Mouse (Mus musculus) hindbrain, embryonic 13.5 days (tissue): ENCODE data around the gene Arhgef17. TPM values are rescaled to one million over a fixed set of nuclear protein-coding genes. Genes with fewer than 3 reads are reported as not detected.

Source experiments
- ATAC-seq: fragments of 200-750 bp; cut with Nextera tagmentation; 2 replicates; pipeline ENCODE4 v1.8.0; 2017; ENCODE audit warnings: moderate TSS enrichment; ENCODE audit not compliant: low FRiP score
- H3K27ac ChIP-seq: fragments of 300-500 bp; sonication (generic); 2 replicates; pipeline ENCODE4 v1.5.1; 2015; ENCODE audit warnings: inconsistent platforms, mild to moderate bottlenecking, moderate library complexity
- H3K27me3 ChIP-seq: fragments of 300-500 bp; sonication (generic); 2 replicates; pipeline ENCODE4 v1.6.1; 2015; ENCODE audit warnings: mild to moderate bottlenecking, inconsistent platforms
- H3K36me3 ChIP-seq: fragments of 300-500 bp; sonication (generic); 2 replicates; pipeline ENCODE4 v1.6.1; 2015; ENCODE audit warnings: mild to moderate bottlenecking, inconsistent platforms
- H3K4me1 ChIP-seq: fragments of 300-500 bp; sonication (generic); replicated peaks from 2 replicates; pipeline ENCODE4 v1.6.1; 2015; ENCODE audit warnings: inconsistent platforms
- H3K4me2 ChIP-seq: fragments of 300-500 bp; sonication (generic); 2 replicates; pipeline ENCODE4 v1.6.1; 2015; ENCODE audit warnings: inconsistent platforms, mild to moderate bottlenecking, moderate library complexity
- H3K4me3 ChIP-seq: fragments of 300-500 bp; sonication (generic); 2 replicates; pipeline ENCODE4 v1.5.1; 2015; ENCODE audit warnings: mild to moderate bottlenecking, inconsistent platforms
- H3K9ac ChIP-seq: fragments of 300-500 bp; sonication (generic); 2 replicates; pipeline ENCODE4 v1.6.1; 2015; ENCODE audit warnings: mild to moderate bottlenecking, inconsistent platforms
- H3K9me3 ChIP-seq: fragments of 300-500 bp; sonication (generic); 2 replicates; pipeline ENCODE4 v1.6.1; 2016; ENCODE audit warnings: inconsistent platforms
- WGBS: fragments of 180-500 bp; shearing (Covaris S2); methylation state at CpG from one replicate; pipeline ENCODE4 v1.1.7; 2015; 5-methylcytosine and 5-hydroxymethylcytosine counted together
- polyA plus RNA-seq: library from polyadenylated mRNA; unstranded; fragments of >200 nt; fragmentation: Nextera tagmentation; extraction: Ambion mirVana; gene quantifications from 2 replicates; pipeline ENCODE4 v1.2.1, GENCODE M21; 2015

Arhgef17 gene
- polyA plus RNA-seq, 1 experiment from 2014 or later: 7.2 TPM

GRCm38 (mm10) chr7:100907231-100907630 is 24.7 kb downstream of the Arhgef17 start:
- Histone ChIP-seq H3K36me3 (no peaks in the 10 kb centered on the region), H3K9me3 (no peaks in the 10 kb centered on the region), H3K9ac (no peak overlapping the region), H3K27ac (no peak overlapping the region), H3K4me2 (no peak overlapping the region), H3K27me3 (no peaks in the 10 kb centered on the region), H3K4me3 (no peak overlapping the region), H3K4me1 (peaks cover 28% of the 10 kb centered on the region)
- no peak for ATAC-seq
- whole genome bisulfite sequencing: 0% methylated on average over 1 of the region's 1 CpGs

DNA sequence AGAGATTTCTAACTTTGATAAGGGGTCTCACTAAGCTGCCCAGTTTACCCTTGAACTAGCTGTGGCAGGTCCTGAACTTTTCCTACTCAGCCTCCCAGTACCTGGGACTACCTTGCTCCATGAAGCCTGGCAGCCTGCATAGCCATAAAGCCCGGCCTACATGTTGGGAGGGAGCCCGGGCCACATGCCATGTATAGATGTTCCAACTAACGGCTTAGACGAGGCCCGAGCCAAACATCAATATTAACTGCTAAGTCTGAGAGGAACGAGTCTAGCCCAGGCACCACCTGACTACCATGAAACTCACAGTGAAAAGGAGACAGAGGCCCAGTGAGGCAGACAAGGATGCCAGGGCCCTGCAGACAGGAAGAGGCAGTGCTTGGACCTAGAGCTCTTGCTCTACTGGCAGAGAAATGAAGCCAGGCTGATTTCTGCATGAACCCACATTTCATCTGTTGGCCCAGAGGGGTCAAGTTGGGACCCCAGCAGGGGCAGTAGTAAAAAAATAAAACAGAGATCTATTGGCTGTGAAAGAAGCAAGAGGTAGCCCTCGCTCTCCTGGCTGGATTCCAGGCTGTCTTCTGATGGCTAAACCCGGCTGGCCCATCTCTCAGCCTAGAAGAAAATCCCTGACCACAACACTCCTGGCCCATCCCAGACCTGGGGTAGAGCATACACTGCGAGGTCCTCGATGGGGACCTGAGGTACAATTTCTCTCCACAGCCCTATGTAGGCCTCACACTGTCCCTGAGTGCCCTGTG is 25.7 kb downstream of the Arhgef17 start:
- ATAC-seq: no peak
- Histone ChIP-seq H3K36me3 (no peaks in the 10 kb centered on the region), H3K4me3 (no peak overlapping the region), H3K27ac (no peak overlapping the region), H3K4me1 (peaks cover 18% of the 10 kb centered on the region), H3K9me3 (no peaks in the 10 kb centered on the region), H3K27me3 (no peaks in the 10 kb centered on the region), H3K4me2 (no peak overlapping the region), H3K9ac (no peak overlapping the region)
- 91% methylated on average over 10 of the region's 10 CpGs for WGBS

DNA sequence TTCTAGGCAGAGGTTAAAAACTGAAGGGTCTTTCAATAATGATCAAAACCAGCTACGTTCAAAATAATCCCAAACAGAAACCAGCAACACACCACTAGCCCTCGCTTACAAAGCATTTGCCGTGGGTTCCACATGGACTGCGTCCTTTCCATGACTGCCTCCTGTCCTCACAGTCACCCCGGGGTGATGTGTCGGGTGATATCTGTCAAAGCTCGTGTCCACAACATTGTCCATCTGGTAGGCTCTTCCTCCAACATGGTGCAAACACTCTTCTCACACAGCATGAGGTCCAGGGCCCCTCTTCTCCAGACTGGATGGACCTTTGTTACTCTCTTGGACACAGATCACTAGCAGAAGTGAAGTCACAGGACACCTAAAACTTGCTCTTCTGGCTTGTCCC is 26.9 kb downstream of the Arhgef17 start:
- Histone ChIP-seq H3K27me3 (no peaks in the 10 kb centered on the region), H3K36me3 (no peaks in the 10 kb centered on the region), H3K4me2 (no peak overlapping the region), H3K9me3 (no peaks in the 10 kb centered on the region), H3K9ac (no peak overlapping the region), H3K4me3 (no peak overlapping the region), H3K27ac (no peak overlapping the region), H3K4me1 (peaks cover 9% of the 10 kb centered on the region)
- 95% methylated on average over 7 of the region's 7 CpGs for WGBS
- ATAC-seq: no peak

- WGBS: 90% methylated on average over 5 of the region's 5 CpGs
- no peak overlapping the region for H3K9ac ChIP-seq
- no peak for ATAC-seq
Observed at GRCm38 (mm10) chr7:100904612-100905011, 27.3 kb downstream of the Arhgef17 start.

GRCm38 (mm10) chr7:100902451-100903137 is 29.3 kb downstream of the Arhgef17 start:
- Histone ChIP-seq H3K9ac (no peak overlapping the region), H3K27ac (no peak overlapping the region), H3K4me1 (no peaks in the 10 kb centered on the region), H3K27me3 (no peaks in the 10 kb centered on the region), H3K4me2 (no peak overlapping the region), H3K36me3 (no peaks in the 10 kb centered on the region), H3K9me3 (no peaks in the 10 kb centered on the region), H3K4me3 (no peak overlapping the region)
- no peak for ATAC-seq
- WGBS: 83% methylated on average over 9 of the region's 9 CpGs

More at GRCm38 (mm10) chr7:100904612-100905011, 27.3 kb downstream of the Arhgef17 start:
- H3K27ac ChIP-seq: no peak overlapping the region
- H3K4me3 ChIP-seq: no peak overlapping the region
- no peaks in the 10 kb centered on the region for H3K9me3 ChIP-seq
- H3K27me3 ChIP-seq: no peaks in the 10 kb centered on the region
- no peaks in the 10 kb centered on the region for H3K36me3 ChIP-seq
- H3K4me2 ChIP-seq: no peak overlapping the region
- peaks cover 9% of the 10 kb centered on the region for H3K4me1 ChIP-seq

DNA sequence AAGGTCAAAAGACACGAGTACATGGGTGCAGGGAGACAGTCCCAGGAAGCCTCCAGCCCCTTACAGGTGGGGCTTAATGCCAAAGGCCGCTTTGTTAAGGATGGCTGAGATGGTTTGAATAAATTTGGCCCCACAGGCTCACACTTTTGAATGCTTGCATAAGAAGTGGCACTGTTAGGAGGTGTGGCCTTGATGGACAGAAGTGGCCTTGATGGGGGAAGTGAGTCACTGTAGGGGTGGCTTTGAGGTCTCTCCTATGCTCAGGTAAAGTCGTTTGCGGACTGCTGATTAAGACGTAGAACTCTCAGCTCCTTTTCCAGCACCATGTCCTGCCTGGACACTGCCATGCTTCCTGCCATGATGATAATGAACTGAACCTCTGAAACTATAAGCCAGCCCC is 34.1 kb downstream of the Arhgef17 start:
- no peaks in the 10 kb centered on the region for H3K36me3 ChIP-seq
- 81% methylated on average over 5 of the region's 5 CpGs for WGBS
- no peak overlapping the region for H3K4me3 ChIP-seq
- no peak overlapping the region for H3K27ac ChIP-seq
- no peak for ATAC-seq
- no peak overlapping the region for H3K4me2 ChIP-seq
- H3K4me1 ChIP-seq: peaks cover 24% of the 10 kb centered on the region
- H3K27me3 ChIP-seq: no peaks in the 10 kb centered on the region
- H3K9ac ChIP-seq: no peak overlapping the region
- no peaks in the 10 kb centered on the region for H3K9me3 ChIP-seq

- Histone ChIP-seq H3K27me3 (no peaks in the 10 kb centered on the region), H3K4me3 (peak overlapping the region; percentile 57), H3K4me1 (peaks cover 34% of the 10 kb centered on the region), H3K9me3 (no peaks in the 10 kb centered on the region), H3K27ac (no peak overlapping the region; the same call in 1 of the 2 replicates), H3K36me3 (peaks cover 7% of the 10 kb centered on the region; the same call in 1 of the 2 replicates), H3K4me2 (peak overlapping the region; percentile 87), H3K9ac (peak overlapping the region; percentile 82)
- ATAC-seq: peak; percentile 44
- 3% methylated on average over 12 of the region's 12 CpGs for WGBS
Observed at GRCm38 (mm10) chr7:100894833-100895226, 37.1 kb downstream of the Arhgef17 start.

DNA sequence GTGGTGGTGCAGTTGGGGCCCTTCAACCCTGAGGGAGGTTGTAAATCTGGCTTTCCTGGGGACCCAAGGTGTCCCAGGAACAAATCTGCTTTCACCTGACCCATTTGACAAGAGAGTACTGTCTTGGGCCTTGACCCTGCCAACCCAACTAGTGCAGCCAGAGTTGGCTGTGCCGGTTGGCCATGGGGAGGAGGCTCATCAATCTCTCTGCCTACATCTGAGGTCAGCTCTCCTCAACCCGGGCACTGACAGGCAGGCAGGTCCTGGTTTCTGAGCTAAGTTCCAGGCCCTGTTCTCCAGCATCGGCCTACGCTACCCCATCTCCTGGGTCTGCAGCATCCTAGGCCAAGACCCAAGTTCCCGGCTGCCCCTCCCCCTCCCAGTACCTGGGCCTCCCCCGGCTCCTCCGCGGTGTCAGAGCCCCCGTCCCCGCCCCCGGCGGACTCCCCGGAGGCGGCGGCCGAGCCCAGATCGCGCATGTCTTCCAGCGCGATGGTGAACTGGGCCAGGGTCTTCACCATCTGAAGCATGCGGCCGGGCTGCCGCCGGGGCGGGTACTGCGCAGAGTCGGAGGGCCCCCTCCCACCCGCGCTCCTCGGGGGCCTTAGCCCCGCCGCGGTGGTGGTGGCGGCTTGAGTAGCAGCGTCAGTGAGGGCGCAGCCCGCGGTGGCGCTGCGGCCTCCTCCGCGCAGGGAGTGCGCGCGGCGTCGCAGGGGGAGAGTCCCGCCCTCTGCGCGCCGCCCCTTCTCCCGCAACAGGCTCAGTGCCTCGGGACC is 37.7 kb downstream of the Arhgef17 start:
- peak overlapping the region; percentile 73 for H3K27ac ChIP-seq
- H3K4me2 ChIP-seq: peak overlapping the region; percentile 87
- H3K4me1 ChIP-seq: peaks cover 34% of the 10 kb centered on the region
- no peaks in the 10 kb centered on the region for H3K27me3 ChIP-seq
- no peaks in the 10 kb centered on the region for H3K9me3 ChIP-seq
- WGBS: 4% methylated on average over 50 of the region's 53 CpGs
- ATAC-seq: peak; percentile 78
- H3K9ac ChIP-seq: peak overlapping the region; percentile 82
- peak overlapping the region; percentile 57 for H3K4me3 ChIP-seq
- H3K36me3 ChIP-seq: peaks cover 12% of the 10 kb centered on the region

DNA sequence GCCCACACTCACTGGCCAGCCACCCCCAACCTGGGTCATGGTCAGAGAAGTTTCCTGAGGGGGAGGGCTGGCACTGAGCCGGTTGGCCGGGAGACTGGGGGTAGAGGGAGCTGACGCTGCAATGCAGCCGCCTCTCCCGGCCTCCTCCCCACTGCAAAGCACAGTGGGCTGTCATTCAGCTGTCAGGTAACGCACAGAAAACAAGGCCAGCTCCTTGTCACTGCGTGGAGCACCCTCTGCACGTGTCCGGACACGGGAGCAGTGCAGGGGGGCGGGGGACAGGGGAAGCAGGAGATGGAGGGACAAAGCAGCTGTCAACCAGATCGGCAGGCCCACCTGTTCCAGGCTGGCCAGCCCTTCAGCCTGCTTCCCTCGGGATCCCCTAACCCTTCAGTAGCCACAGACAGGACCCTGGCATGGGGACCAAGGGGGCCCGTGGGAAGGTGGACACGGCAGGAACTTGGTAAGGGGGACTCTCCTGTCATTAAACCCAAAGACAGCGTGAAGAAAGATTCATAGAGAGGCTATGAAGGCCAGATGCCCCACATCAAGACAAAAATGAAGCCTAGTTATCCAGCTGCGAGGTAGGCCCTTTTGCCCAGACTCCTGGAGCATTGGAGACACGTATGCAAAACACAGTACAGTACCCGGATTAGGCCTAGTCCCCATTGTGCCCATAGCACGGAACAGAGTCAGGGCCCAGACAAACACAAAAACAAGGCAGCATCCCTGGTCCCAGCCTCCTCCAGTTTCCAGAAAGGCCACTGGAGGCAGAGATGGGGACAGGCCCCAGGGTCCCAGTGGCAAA is 38.5 kb downstream of the Arhgef17 start:
- Histone ChIP-seq H3K27ac (peak overlapping the region; percentile 73), H3K4me1 (peaks cover 34% of the 10 kb centered on the region), H3K9ac (peak overlapping the region; percentile 82), H3K27me3 (no peaks in the 10 kb centered on the region), H3K4me2 (peak overlapping the region; percentile 87), H3K4me3 (peak overlapping the region; percentile 57), H3K36me3 (peaks cover 20% of the 10 kb centered on the region), H3K9me3 (no peaks in the 10 kb centered on the region)
- WGBS: 31% methylated on average over 20 of the region's 20 CpGs
- ATAC-seq: peak; percentile 21

DNA sequence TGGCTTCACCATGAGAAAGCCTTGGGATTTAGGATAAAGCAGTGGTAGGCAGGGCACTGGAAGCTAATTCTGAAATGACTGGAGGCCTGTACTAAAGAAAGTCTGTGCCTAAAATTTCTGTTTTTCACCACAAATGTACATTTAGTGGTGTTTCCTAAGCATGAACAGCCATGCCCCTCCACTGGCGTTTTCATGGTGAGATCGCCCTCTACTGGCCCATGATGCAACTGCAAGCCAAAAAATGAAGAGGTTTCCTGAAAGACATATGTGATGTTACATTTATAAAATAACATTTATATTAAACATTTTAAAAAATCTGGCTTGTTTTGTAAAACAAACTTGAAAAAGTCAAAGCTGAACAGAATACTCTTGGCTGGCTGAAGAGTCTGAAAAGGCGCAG is 45.4 kb downstream of the Arhgef17 start:
- Histone ChIP-seq H3K27ac (no peak overlapping the region), H3K36me3 (peaks cover 61% of the 10 kb centered on the region), H3K27me3 (no peaks in the 10 kb centered on the region), H3K9ac (no peak overlapping the region), H3K4me1 (no peaks in the 10 kb centered on the region), H3K9me3 (no peaks in the 10 kb centered on the region), H3K4me2 (no peak overlapping the region), H3K4me3 (no peak overlapping the region)
- WGBS: 32% methylated on average over 3 of the region's 3 CpGs
- ATAC-seq: no peak

GRCm38 (mm10) chr7:100884460-100884859 is 47.4 kb downstream of the Arhgef17 start:
- no peak overlapping the region for H3K27ac ChIP-seq
- H3K36me3 ChIP-seq: peaks cover 68% of the 10 kb centered on the region
- no peak overlapping the region for H3K4me2 ChIP-seq
- peaks cover 4% of the 10 kb centered on the region for H3K4me1 ChIP-seq
- no peaks in the 10 kb centered on the region for H3K9me3 ChIP-seq
- WGBS: 97% methylated on average over 4 of the region's 4 CpGs
- H3K27me3 ChIP-seq: no peaks in the 10 kb centered on the region
- ATAC-seq: no peak
- no peak overlapping the region for H3K4me3 ChIP-seq
- no peak overlapping the region for H3K9ac ChIP-seq
